Mouse (Mus musculus): ENCODE data around the gene Lhpp. TPM values are rescaled to one million over a fixed set of nuclear protein-coding genes. Genes with fewer than 3 reads are reported as not detected.

Lhpp gene
- polyA plus RNA-seq, 1 experiment: not detected

DNA sequence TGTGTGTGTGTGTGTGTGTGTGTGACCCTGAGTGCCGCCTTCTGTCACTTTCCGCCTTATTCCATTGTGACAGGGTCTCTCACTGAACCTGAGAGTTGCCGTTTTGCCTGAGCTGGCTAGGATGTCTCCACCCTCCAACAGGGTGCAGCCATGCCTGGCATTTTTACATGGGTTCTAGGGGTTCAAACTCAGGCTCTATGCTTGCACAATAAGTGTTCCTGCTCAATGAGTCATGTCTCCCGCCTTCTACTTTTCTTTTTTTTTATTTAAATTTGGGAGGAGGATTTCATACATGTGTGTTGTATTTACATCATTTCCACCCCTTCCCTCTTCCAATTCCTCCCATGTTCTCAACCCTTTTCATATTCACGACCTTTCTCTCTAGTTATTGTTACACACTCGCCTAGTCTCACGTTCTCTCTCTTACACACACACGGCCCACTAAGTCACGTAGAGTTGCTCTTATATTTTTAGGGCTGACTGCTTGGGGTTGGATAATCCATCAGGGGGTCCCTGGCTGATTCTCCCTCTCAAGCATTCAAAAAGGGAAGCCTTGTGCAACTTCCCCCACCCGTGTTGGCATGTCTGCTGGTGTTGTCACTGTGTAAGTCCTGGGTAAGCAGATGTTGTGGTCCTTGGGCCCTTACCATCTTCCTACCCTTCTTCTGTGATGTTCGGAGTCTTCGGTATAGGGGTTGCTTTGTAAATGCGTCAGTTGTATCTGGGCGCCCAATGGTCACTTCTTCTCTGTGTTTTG lies 80.5 kb downstream of the Lhpp start:
- no peak overlapping the region for H3K4me3 ChIP-seq (ENCODE audit: insufficient read depth, low read depth, low read length)
- 93% methylated on average over 14 of the region's 14 CpGs for WGBS
- H3K27ac ChIP-seq (ENCODE audit: insufficient read depth, low read depth, low read length): no peak overlapping the region
- H3K4me1 ChIP-seq (ENCODE audit: control insufficient read depth, insufficient read depth, low read length): peaks cover 28% of the 10 kb centered on the region
- TF ChIP-seq CTCF (IDR thresholded peaks at IDR 0.05; ENCODE audit: insufficient read depth, low read depth, low read length) (no peak), POLR2A (IDR thresholded peaks at IDR 0.05; ENCODE audit: insufficient read depth, low read depth, low read length) (no peak)

DNA sequence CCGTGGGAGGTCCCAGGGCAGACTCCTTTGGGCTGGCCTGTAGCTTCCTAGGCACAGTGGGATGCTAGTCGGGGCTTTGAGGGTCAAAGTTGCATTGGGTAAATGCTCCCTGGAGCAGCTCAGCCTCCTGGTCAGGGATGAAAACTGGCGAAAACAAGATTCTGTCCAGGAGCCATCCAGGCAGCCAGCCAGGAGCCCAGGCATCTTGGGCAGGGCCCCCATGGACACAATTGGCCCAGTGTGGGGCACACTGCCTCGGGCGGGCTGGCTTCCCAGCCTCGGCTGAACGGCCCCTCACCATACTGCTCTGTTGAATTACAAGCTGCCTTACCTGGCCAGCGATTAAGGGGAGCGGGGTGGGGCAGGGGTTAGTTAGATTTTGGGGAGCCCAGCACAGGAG lies 82.3 kb downstream of the Lhpp start:
- H3K27ac ChIP-seq (ENCODE audit: insufficient read depth, low read depth, low read length): no peak overlapping the region
- 51% methylated on average over 9 of the region's 9 CpGs for WGBS

DNA sequence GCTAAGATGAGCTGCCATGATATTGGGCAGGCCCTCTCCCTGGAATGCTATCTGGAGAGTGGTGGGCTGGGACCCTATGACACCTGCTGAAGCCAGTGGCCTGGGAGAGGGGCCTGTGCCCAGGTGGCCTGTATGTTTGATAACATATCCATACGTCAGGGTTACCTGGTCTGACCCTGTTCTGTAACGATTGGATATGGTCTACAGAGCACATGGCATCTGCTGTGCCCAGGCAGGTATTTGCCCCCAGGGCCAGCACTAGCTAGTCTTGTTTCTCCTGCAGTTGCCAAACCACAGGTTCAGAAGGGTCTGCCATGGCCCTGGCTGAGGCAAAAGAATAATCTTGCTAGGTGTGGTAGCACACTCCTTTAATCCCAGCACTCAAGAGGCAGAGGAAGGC lies 83.1 kb downstream of the Lhpp start:
- Histone ChIP-seq H3K27ac (ENCODE audit: insufficient read depth, low read depth, low read length) (no peak overlapping the region), H3K4me1 (ENCODE audit: control insufficient read depth, insufficient read depth, low read length) (peaks cover 15% of the 10 kb centered on the region), H3K4me3 (ENCODE audit: insufficient read depth, low read depth, low read length) (no peak overlapping the region)
- WGBS: 96% methylated on average over 2 of the region's 2 CpGs
- TF ChIP-seq CTCF (IDR thresholded peaks at IDR 0.05; ENCODE audit: insufficient read depth, low read depth, low read length) (no peak), POLR2A (IDR thresholded peaks at IDR 0.05; ENCODE audit: insufficient read depth, low read depth, low read length) (no peak)

More for the DNA sequence above, 82.3 kb downstream of the Lhpp start:
- no peak for TF ChIP-seq POLR2A (IDR thresholded peaks at IDR 0.05; ENCODE audit: insufficient read depth, low read depth, low read length)
- no peak for TF ChIP-seq CTCF (IDR thresholded peaks at IDR 0.05; ENCODE audit: insufficient read depth, low read depth, low read length)
- Histone ChIP-seq H3K4me1 (ENCODE audit: control insufficient read depth, insufficient read depth, low read length) (peaks cover 23% of the 10 kb centered on the region), H3K4me3 (ENCODE audit: insufficient read depth, low read depth, low read length) (no peak overlapping the region)

DNA sequence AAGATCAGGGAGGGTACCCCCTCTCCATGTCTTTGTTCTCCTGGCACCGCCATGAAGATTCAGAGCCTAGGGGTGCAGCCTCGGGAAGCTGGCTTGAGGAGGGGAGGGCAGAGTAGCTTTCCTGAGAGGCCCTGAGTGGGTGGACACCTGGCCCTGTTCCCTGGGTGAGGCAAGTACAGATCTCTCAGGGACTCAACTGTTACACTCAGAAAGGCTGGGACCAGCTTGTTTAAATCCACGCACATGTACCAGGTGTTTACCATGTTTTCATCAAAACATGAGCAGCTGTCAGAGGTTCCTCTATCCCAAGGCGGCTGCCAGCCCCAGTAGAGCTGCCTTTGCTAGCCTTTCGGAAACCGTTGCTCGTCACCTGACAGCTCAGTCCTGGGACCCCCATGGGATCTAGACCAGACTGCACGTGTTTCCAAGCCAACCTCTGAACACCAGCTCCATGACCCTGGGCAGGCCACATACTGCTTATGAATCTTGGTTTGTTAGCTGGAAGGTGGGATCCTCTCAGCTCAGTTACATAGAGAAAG lies 86.9 kb downstream of the Lhpp start:
- Histone ChIP-seq H3K27ac (ENCODE audit: insufficient read depth, low read depth, low read length) (no peak overlapping the region), H3K4me1 (ENCODE audit: control insufficient read depth, insufficient read depth, low read length) (peaks cover 38% of the 10 kb centered on the region), H3K4me3 (ENCODE audit: insufficient read depth, low read depth, low read length) (no peak overlapping the region)
- TF ChIP-seq POLR2A (IDR thresholded peaks at IDR 0.05; ENCODE audit: insufficient read depth, low read depth, low read length) (no peak), CTCF (IDR thresholded peaks at IDR 0.05; ENCODE audit: insufficient read depth, low read depth, low read length) (no peak)
- WGBS: 86% methylated on average over 8 of the region's 8 CpGs

DNA sequence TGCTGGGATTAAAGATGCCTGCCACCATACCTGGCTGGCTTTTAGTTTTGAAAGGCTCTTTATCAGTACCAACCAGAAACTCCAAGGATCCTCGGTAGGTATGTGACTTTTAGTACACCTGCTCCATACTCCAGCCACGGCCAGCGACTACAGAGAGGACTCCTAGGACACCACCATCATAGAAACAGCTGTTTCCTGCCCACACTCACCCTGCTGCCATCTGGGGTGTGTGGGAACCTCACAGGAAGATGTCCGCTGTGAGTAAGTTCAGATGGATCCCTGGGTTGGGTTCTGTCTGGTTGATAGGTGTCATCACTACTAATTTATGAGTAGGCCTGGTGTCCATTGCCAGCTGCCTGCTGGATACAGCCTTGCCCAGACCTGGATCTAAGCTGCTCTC lies 88.3 kb downstream of the Lhpp start:
- Histone ChIP-seq H3K27ac (ENCODE audit: insufficient read depth, low read depth, low read length) (no peak overlapping the region), H3K4me1 (ENCODE audit: control insufficient read depth, insufficient read depth, low read length) (peaks cover 44% of the 10 kb centered on the region), H3K4me3 (ENCODE audit: insufficient read depth, low read depth, low read length) (no peak overlapping the region)
- WGBS: 80% methylated on average over 4 of the region's 4 CpGs
- TF ChIP-seq CTCF (IDR thresholded peaks at IDR 0.05; ENCODE audit: insufficient read depth, low read depth, low read length): no peak
- no peak for TF ChIP-seq POLR2A (IDR thresholded peaks at IDR 0.05; ENCODE audit: insufficient read depth, low read depth, low read length)

DNA sequence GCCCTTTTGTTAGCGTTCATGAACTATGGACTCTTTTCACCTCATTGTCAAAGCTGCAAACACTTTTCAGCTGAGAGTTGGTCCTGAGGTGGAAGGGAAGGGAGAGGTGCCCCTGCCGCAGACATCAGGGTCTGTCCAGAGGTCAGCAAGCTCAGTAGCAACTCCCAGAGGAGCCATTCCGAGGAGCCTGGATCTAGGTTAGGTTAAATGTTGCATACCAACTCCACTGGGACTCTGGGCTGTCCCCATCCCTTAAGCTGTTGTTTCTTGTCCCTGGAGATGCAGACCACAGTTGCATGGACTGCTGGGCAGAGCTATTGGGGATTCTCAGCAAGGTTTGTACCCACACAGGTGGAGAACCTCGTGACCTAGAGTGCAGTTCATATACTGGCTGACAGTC lies 88.7 kb downstream of the Lhpp start:
- peaks cover 47% of the 10 kb centered on the region for H3K4me1 ChIP-seq (ENCODE audit: control insufficient read depth, insufficient read depth, low read length)
- no peak overlapping the region for H3K4me3 ChIP-seq (ENCODE audit: insufficient read depth, low read depth, low read length)
- TF ChIP-seq POLR2A (IDR thresholded peaks at IDR 0.05; ENCODE audit: insufficient read depth, low read depth, low read length) (no peak), CTCF (IDR thresholded peaks at IDR 0.05; ENCODE audit: insufficient read depth, low read depth, low read length) (no peak)
- H3K27ac ChIP-seq (ENCODE audit: insufficient read depth, low read depth, low read length): no peak overlapping the region
- 85% methylated on average over 4 of the region's 4 CpGs for WGBS

DNA sequence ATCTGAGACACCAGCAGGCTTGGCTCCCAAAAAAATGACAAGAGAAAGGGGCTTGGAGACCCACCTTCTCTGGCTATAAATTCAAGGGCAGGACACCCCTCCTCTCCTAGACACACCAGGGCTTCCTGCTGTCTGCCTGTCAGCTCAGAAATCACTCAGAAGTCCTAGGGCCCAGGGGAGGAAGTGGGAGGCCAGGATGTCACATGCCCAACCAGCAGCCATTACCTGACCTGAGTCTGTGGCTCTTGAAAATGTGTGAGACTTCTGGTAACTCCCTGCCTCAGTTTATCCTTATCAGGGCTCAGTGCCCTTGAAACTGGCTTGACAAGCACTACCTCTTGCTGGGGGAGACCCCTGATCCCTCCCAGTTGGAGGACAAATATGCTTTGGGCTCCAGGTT lies 89.2 kb downstream of the Lhpp start:
- H3K27ac ChIP-seq (ENCODE audit: insufficient read depth, low read depth, low read length): 0 out of 2 replicates have a peak overlapping the region, but pooled peaks have one; percentile 26
- H3K4me1 ChIP-seq (ENCODE audit: control insufficient read depth, insufficient read depth, low read length): peaks cover 50% of the 10 kb centered on the region
- TF ChIP-seq CTCF (IDR thresholded peaks at IDR 0.05; ENCODE audit: insufficient read depth, low read depth, low read length): no peak
- TF ChIP-seq POLR2A (IDR thresholded peaks at IDR 0.05; ENCODE audit: insufficient read depth, low read depth, low read length): no peak
- H3K4me3 ChIP-seq (ENCODE audit: insufficient read depth, low read depth, low read length): no peak overlapping the region

DNA sequence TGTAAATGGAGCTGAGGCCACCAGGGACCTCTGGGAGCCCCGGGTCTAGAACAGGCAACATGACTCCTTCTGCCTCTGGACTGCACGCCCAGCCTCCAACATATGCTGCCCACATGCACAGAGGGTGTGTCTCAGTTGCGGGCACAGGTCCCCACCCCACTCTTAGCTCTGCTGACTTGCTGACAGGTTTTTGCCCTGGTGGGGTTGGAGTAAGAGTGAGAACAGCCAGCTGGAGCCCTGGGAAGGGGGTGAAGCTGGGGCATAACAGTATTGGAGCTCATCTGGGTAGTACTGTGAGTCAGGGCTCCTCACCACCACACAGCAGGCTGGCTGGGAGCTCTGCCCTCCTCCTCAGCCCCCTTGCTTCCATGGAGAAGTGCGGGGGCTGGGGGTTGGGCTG lies 89.7 kb downstream of the Lhpp start:
- TF ChIP-seq POLR2A (IDR thresholded peaks at IDR 0.05; ENCODE audit: insufficient read depth, low read depth, low read length) (no peak), CTCF (IDR thresholded peaks at IDR 0.05; ENCODE audit: insufficient read depth, low read depth, low read length) (no peak)
- Histone ChIP-seq H3K4me1 (ENCODE audit: control insufficient read depth, insufficient read depth, low read length) (peaks cover 51% of the 10 kb centered on the region), H3K27ac (ENCODE audit: insufficient read depth, low read depth, low read length) (0 out of 2 replicates have a peak overlapping the region, but pooled peaks have one; percentile 26), H3K4me3 (ENCODE audit: insufficient read depth, low read depth, low read length) (no peak overlapping the region)
- 65% methylated on average over 4 of the region's 4 CpGs for WGBS

DNA sequence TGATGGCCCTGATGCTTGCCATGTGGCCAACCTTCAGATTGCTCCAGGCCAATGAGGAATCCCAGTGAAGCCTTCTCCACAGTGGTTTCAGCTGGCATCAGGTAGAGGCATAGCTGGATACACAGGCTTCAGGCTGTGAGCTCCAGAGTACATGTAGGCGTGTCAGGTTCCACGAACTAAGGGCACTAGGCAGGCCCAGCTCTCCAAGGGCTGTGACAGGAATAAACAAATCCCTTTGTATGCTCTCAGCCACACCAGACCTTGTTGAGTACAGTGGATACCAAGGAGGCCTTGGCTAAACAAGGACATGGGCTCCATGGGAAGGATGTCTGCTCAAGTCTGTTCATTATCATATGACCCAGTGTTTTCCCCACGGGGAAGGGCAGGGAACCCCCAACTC lies 91.0 kb downstream of the Lhpp start:
- TF ChIP-seq POLR2A (IDR thresholded peaks at IDR 0.05; ENCODE audit: insufficient read depth, low read depth, low read length) (no peak), CTCF (IDR thresholded peaks at IDR 0.05; ENCODE audit: insufficient read depth, low read depth, low read length) (no peak)
- H3K4me1 ChIP-seq (ENCODE audit: control insufficient read depth, insufficient read depth, low read length): peaks cover 54% of the 10 kb centered on the region
- no peak overlapping the region for H3K4me3 ChIP-seq (ENCODE audit: insufficient read depth, low read depth, low read length)
- 70% methylated on average over 3 of the region's 3 CpGs for WGBS
- peak overlapping the region; percentile 61; the same call in 1 of the 2 replicates for H3K27ac ChIP-seq (ENCODE audit: insufficient read depth, low read depth, low read length)
